Comparison of ENCODE assay signal across 22 mouse cellular contexts in genomic region chr7:117049249-117049648, GRCm38 (mm10).
A peak's percentile ranks its signal among the peaks of the same experiment; 100 is the strongest.
DNase-seq lines count a peak whose midpoint lies in the region; TF ChIP-seq lines count a peak whose summit lies in the region.
"Had no signal": no experiment of that assay in that cellular context is flagged by ENCODE, and none has a peak within 500 bp of the region (broad histone marks: within the 10 kb centered on the region; RNA-seq: fewer than 3 reads in every experiment).

No protein-coding gene starts in this region.

- TF ChIP-seq CTCF in heart, adult 2 months (IDR thresholded peaks at IDR 0.05), result no peak

- H3K4me3 ChIP-seq in heart, adult 2 months, result no peak overlapping the region
- H3K4me3 ChIP-seq in ES-E14 (ENCODE audit: insufficient read depth in 1 of 2, low read depth in 1 of 2, low read length in 2 of 2, poor library complexity in 1 of 2, severe bottlenecking in 1 of 2), result no peak overlapping the region
- H3K4me3 ChIP-seq: embryonic facial prominence, embryonic 10.5 days; embryonic facial prominence, embryonic 12.5 days; forebrain, embryonic 13.5 days; forebrain, embryonic 15.5 days had no signal

- H3K9ac ChIP-seq in heart, adult 2 months (ENCODE audit: low read depth, low read length), result no peak overlapping the region
- no peak overlapping the region for H3K9ac ChIP-seq in ES-E14 (ENCODE audit: insufficient read depth, low read depth, low read length, poor library complexity, severe bottlenecking)
- H3K9ac ChIP-seq: embryonic facial prominence, embryonic 12.5 days; forebrain, embryonic 13.5 days; forebrain, embryonic 15.5 days; forebrain, postnatal 0 days had no signal

- no peaks in the 10 kb centered on the region for H3K36me3 ChIP-seq in heart, adult 2 months (ENCODE audit: control insufficient read depth, insufficient read depth, low read length)
- no peaks in the 10 kb centered on the region for H3K36me3 ChIP-seq in ES-E14 (ENCODE audit: control insufficient read depth, insufficient read depth, low read length, poor library complexity, severe bottlenecking)
- H3K36me3 ChIP-seq: embryonic facial prominence, embryonic 10.5 days; embryonic facial prominence, embryonic 12.5 days; forebrain, embryonic 15.5 days had no signal

- TF ChIP-seq POLR2A in heart, adult 2 months (IDR thresholded peaks at IDR 0.05; ENCODE audit: insufficient read depth, low read depth, low read length), result no peak

- intact Hi-C loops in heart, adult 2 months (cut with DNase I), result no loop called here

- no peaks in the 10 kb centered on the region for H3K4me1 ChIP-seq in heart, adult 2 months (ENCODE audit: control insufficient read depth, insufficient read depth, low read length)
- H3K4me1 ChIP-seq in ES-E14 (ENCODE audit: control insufficient read depth in 2 of 2, insufficient read depth in 2 of 2, low read length in 2 of 2, poor library complexity in 1 of 2), result no peaks in the 10 kb centered on the region
- H3K4me1 ChIP-seq: embryonic facial prominence, embryonic 10.5 days; embryonic facial prominence, embryonic 12.5 days; forebrain, embryonic 13.5 days; forebrain, embryonic 15.5 days had no signal

- no peak overlapping the region for H3K27ac ChIP-seq in heart, adult 2 months
- no peak overlapping the region for H3K27ac ChIP-seq in ES-E14 (ENCODE audit: insufficient read depth, low read depth, low read length, poor library complexity, severe bottlenecking)
- H3K27ac ChIP-seq: embryonic facial prominence, embryonic 10.5 days; embryonic facial prominence, embryonic 12.5 days; forebrain, embryonic 13.5 days; forebrain, embryonic 15.5 days had no signal

- no peaks in the 10 kb centered on the region for H3K27me3 ChIP-seq in heart, adult 2 months (ENCODE audit: control insufficient read depth, insufficient read depth, low read length)
- H3K27me3 ChIP-seq: CH12.LX; embryonic facial prominence, embryonic 12.5 days; forebrain, embryonic 13.5 days; forebrain, embryonic 15.5 days had no signal

- TF ChIP-seq EP300 in heart, adult 2 months (IDR thresholded peaks at IDR 0.05; ENCODE audit: insufficient read depth, low read depth, low read length), result no peak

- no peaks in the 10 kb centered on the region for H3K9me3 ChIP-seq in ES-E14 (ENCODE audit: control insufficient read depth, insufficient read depth, low read depth, low read length)
- H3K9me3 ChIP-seq: embryonic facial prominence, embryonic 10.5 days; embryonic facial prominence, embryonic 12.5 days; forebrain, embryonic 13.5 days; forebrain, embryonic 15.5 days had no signal

- DNase-seq in heart, adult 11 months, result peak; percentile 17
- no peak for DNase-seq in heart, adult 2 months
- DNase-seq in ES-E14 (ENCODE audit: low read depth, low spot score) (peak; percentile 46), WW6 (ENCODE audit: low read depth, low spot score) (peak; percentile 47)
- no peak for DNase-seq in urinary bladder, postnatal 25 days (ENCODE audit: low spot score)
- DNase-seq in kidney, postnatal 4 days, result no peak
- no peak for DNase-seq in layer of hippocampus, adult 18-20 months (ENCODE audit: low spot score in 2 of 2)
- DNase-seq: adrenal gland, adult 8-10 months; adrenal gland, postnatal 14 days; adrenal gland, postnatal 36 days; B cell, adult 2 months; cerebellum, adult 11-12 months; cerebellum, adult 2 months; cerebellum, adult 9-10 months; cerebellum, postnatal 10 days; cerebellum, postnatal 25 days; forebrain, postnatal 0 days had no signal

- in situ Hi-C loops in ES-E14 (cut with MboI; ENCODE audit: low sequenced_read_pairs in 2 of 2, unreplicated experiment in 2 of 2), result no loop called here

- H3K79me2 ChIP-seq in heart, adult 2 months (replicated peaks; ENCODE audit: control insufficient read depth, insufficient read depth, low read length), result no peaks in the 10 kb centered on the region

TF ChIP-seq in ES-E14, 5 proteins besides CTCF, POLR2A, EP300 and RAD21:
- no peak for TF ChIP-seq ZNF384 (IDR thresholded peaks at IDR 0.05; ENCODE audit: low read depth, low read length)
- no peak for TF ChIP-seq MAFK (IDR thresholded peaks at IDR 0.05; ENCODE audit: insufficient read depth, low read depth, low read length)
- no peak for TF ChIP-seq ZC3H11A (IDR thresholded peaks at IDR 0.05; ENCODE audit: borderline replicate concordance, low read depth, low read length)
- TF ChIP-seq HCFC1 (IDR thresholded peaks at IDR 0.05; ENCODE audit: borderline replicate concordance, insufficient read depth, low read length), result no peak
- TF ChIP-seq CHD2 (IDR thresholded peaks at IDR 0.05; ENCODE audit: low read depth, low read length), result no peak
TF ChIP-seq in ES-E14: peak in this region for 0.

Comparison
In these comparisons a context has a peak if more than half of its experiments do, and no peak if none do; other contexts are left out.
1. DNase-seq: peak in heart, adult 11 months (single experiment), ES-E14 (single experiment) and WW6 (single experiment); none in heart, adult 2 months (0 of 2), urinary bladder, postnatal 25 days (single experiment), kidney, postnatal 4 days (0 of 2) and layer of hippocampus, adult 18-20 months (0 of 2).